Mouse (Mus musculus): ENCODE data around the gene Sgsm2.

GRCm38 (mm10) chr11:74828404-74828931 lies 68.4 kb downstream of the Sgsm2 start:
- no peak for TF ChIP-seq POLR2A (IDR thresholded peaks at IDR 0.05; ENCODE audit: extremely low read depth, insufficient read depth, low read length)
- TF ChIP-seq CTCF (IDR thresholded peaks at IDR 0.05; ENCODE audit: extremely low read depth, insufficient read depth, low read length): no peak
